Mouse (Mus musculus) CD4-positive, CD25-positive, alpha-beta regulatory T cell, adult 4 months (primary cell): Measurements from ENCODE around the gene E030018B13Rik. TPM values are rescaled to one million over a fixed set of nuclear protein-coding genes. Genes with fewer than 3 reads are reported as not detected.

Experiments used
- ATAC-seq: one replicate; pipeline ENCODE4 v1.8.0; 2017
- polyA plus RNA-seq, 2 experiments: library from polyadenylated mRNA; unstranded; fragments of 100-300 nt; shearing (Covaris generic); gene quantifications; one replicate each; pipeline ENCODE4 v1.2.1; 2017

Gene E030018B13Rik
- polyA plus RNA-seq, 2 experiments from 2014 or later: not detected

DNA sequence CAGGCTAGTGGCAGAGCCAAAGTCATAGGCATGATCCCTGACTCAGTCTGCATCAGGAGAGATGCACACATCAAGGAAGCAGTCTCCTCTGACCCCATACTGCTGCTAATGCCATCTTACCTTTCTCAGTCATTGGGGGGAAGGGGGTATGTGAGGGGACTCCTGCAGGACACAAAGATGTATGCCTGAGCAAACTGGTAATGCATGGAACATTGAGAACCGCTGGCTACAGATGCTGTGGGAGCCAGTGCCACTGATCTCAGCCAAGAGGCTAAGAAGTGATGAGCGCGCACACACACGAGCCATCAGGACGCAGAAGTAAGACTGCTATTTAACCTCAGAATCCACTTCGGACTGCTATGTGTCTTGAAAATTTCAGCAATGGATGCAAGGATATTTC is 18.5 kb upstream of the E030018B13Rik start:
- no peak for ATAC-seq

DNA sequence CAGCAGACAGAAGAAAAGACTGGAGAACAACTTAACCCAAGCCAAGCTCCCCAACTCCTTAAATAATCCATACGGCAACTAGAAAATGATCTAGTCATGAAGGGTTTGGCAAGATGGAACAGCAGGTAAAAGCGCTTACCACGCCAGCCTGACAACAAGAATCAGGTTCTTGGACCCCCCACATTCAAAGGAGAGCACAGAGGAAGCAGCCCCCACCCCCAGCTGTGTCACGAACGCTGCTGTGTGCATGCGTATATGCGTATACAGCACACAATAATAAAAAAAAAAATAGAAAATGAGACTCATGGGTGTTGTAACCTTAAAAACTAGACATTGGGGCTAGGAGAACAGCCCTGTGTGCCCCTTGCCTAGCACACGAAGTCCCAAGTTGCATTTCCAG is 16.7 kb upstream of the E030018B13Rik start:
- ATAC-seq: no peak

DNA sequence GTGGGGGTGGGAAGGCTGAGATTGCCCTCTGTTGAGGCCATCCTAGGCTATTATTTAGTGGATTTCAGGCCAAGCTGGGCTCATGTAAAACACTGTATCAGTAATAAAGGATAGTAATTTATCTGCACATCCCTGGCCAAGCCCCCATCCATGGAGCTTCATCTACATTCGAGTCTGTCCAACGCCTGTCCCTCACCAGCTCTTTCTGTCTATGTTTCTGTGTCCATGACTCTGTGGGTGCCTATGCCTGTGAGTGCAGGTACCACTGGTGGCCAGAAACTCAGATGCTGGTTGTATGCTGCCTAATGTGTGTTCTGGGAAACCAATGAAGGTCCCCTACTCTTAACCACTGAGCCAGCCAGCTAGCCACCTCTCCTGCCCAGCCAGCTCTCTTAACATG is 16.2 kb upstream of the E030018B13Rik start:
- ATAC-seq: no peak

DNA sequence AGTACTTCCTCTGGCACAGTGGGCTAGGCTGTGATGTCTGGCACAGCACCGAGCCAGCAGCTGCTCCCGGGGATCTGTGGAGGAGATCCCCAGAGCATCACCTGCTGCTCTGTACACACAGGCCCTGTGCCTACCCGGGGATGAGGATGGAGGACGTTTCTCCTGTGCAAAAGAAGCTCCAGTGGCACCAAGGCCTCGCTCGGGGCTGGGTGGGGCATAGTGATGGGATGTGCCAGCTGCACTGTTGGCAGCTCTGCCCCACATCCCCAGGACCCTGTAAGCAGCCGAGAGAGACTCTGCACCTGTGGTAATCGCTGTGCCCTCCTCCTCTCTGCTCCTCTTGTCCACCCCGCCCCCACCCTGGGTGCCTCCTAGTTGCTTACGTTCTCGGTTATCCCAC is 15.3 kb upstream of the E030018B13Rik start:
- no peak for ATAC-seq

DNA sequence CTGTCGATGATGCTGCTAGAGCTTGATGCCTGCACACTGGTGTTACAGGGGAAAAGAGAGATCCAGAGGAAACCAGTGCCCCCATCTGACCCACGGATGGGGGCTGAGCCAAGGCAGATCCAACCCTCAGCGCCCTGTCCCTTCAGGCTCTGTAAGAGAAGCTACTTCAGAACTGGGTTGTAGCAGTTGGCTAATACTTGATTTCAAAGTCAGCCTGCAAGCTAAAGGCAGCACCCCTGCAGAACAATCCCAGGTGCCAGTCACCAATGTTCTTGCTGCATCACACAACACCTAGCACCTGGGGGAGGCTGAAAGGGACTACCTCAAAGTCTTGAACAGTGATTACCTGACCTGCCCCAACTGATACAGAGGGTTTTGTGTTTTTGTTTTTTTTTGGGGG is 14.7 kb upstream of the E030018B13Rik start:
- no peak for ATAC-seq

DNA sequence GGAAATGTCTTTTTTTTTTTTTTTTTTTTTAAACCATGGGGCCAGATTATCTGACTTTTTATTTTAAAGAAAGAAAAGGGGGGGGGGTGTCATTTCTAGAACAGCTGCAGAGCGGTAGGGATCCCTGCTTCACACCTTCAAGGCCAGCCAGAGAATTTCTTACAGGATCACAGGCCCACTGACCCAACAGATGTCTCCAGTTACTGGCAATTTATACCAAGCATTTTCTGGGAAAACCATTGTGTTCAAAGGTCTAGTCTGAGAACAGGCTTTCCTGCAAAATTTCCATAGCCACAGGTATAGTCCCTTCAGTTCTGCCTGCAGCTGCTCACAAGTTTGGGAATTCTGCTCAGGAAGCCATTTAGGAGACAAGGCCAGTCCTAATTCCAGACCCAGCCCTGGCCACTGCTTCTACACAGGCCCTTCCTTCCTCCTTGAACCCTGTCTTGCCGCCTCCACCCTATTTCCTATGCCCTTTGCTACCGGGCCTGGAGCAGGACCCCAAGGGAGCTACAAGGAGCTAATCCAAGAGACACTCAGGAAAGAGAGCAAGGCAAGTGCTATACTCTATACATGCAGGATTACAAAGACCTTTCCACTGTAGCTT is 13.9 kb upstream of the E030018B13Rik start:
- ATAC-seq: no peak

DNA sequence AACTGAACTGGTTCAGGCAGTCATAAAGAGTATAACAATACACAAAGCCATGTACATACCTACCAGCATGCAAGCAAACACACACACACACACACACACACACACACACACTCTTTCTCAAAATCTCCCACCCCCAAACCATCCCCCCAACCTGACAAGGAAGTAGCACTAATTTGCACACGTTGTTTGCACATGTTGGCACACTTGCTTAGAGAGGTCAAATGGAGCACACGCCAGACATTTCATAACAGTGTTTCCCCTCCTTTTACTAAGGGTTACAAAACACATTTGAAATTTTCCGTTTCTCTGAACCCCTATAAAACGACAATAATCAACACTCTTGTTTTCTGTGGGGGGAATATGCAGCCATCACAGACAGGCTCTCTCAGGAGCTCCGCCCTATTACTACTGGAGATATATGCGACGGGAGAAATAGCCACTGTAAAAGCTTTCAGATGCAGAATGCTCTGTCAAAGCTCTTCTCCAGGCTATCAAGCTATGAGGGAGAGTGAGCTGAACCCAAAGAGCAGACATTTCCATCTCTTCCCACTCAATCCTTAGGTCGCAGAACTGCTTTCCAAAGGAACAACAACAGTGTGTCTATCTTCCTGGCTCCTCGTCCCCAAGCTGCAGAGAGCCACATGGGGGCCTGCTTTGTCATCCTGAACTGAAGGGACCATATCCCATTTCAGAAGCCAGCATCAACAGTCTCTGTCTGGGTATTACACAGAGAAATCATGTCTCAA is 12.8 kb upstream of the E030018B13Rik start:
- ATAC-seq: no peak

DNA sequence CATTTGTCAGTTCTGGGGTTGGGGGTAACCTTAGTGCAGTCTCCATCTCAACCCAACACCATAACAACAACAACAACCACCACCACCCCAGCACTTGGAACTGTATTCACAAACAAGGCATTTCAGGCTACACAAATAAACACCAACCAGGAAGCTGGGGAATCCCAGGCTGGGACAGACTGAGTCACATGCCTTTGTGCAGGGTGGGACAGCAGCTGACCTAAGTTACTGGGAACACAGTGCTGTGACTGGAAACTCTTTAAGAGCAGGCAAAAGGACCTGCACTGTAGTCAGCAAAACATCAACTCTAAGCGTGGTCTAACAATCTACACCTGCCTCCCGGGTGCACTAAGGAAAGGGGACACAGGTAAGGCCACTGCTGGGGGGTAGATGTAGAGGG is 11.5 kb upstream of the E030018B13Rik start:
- peak; percentile 14 for ATAC-seq

DNA sequence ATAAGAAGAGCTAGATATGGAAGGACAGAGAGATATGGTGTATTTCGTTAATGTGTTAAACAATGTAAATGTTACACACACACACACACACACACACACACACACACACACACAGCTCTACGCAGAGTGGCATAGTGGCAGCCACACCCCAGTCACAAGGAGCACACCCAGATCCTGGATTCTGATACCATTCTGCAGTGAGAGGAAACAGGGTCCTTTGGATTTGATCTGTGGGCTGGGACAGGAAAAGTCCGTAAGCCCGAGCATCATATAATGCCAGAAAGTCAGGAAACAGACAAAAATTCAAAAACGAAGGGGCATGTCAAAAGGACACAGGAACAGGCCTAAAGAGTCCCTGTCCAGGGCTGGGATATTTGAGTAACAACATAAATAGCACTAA is 11.0 kb upstream of the E030018B13Rik start:
- no peak for ATAC-seq

DNA sequence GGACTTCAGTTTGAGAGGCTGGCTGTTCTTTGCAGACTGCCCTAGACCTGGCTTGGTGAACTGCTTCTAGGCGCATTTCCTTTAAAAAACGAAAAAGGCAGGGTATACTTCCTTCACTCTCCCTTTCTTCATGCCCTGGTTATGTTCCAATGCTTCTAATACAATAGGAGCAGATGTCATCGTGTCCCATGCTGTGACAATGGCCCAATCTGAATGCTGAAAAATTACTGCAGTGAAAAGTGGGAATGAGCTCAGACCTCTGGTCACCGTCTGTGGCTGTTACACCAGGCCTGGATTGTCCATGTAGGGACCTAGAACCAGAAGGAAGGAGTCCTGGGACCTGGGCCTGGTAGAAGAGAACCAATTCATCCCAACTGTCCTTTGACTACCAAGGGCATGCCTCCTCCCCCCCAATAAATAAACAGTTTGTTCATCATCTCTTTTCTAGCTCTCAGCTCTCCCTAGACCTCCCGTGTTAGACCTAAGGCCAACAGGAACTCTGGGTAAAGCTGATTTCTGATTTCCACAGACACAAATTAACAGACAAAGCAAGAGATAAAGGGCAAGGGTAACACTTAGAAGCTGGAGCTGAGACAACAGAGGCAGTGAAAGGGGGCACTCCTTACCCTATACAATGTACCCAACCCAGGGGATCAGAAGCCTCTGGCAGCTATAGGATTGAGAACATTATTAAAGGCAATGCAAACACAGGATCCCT is 8.7 kb upstream of the E030018B13Rik start:
- no peak for ATAC-seq

DNA sequence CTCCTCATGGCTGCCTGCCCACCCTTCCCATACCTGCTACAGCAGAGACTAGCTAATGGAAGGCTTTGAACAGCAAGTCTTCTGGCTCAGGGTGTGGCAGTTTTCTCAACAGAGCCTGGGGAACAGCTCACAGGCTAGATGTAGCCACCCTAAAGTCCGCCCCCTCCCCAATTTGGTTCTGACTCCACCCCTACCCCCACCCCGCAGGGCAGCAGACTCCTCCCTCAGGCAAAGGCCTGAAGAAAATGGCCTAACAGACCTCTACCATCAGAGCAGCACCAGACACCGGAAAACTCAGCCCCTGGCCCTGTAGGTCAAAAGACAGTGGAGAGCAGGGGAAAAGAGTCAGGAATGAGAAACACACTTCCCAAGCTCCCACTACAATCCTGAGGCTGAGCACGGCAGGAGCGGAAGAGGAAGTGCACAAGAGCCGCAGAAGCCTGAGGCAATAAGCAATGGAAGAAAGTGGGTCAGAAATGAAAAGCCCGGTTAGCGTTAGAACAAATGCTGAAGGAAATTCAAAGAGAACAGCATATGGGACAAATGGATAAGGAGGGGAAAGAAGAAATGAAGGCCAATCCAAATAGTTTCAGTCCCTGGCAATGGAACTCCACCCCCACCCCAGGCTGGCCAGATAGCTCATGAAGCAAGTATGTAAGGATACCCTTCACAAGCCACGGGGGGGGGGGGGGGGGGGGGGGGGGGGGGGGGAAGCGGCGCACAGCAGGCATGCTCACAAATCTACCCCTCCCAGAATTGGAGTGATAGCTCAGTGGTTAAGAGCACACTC is 8.0 kb upstream of the E030018B13Rik start:
- no peak for ATAC-seq

DNA sequence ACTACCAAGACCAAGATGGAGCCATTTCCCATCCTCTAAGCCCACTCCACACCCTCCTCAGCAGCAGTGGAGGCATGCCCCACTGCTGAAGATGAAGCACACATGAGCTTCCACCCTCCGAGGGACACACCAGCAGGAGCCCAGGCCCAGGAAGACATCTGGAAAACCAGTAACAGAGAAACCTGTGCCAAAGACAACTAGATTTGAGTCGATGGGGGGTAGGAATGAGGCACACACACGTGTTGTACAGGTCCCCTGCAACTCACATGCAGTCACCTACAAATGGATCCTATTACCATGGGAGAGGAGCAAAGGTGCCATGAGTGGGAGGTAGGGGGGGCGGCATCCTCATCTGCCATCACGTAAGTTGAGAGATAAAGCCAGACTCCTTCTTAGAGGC is 6.4 kb upstream of the E030018B13Rik start:
- ATAC-seq: no peak

DNA sequence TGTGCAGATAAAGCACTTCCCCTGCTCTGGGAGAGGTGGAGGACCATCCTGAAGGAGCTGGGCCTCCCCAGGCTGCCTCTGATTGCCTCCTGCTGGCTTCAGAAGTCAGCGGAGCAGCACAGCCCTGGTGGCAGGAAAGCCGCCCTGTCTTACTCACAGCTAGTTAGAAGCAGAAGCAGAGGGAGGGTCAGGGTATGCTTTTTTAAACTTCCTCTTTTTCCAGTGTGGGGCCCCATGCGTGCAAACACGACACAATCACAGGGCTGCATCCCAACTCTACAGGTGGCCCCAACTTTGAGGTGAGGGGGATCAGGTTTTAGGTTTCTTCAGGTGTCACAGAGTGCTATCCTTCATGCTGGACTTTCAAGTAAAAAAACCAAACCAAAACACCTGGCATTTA is 5.7 kb upstream of the E030018B13Rik start:
- peak; percentile 40 for ATAC-seq

DNA sequence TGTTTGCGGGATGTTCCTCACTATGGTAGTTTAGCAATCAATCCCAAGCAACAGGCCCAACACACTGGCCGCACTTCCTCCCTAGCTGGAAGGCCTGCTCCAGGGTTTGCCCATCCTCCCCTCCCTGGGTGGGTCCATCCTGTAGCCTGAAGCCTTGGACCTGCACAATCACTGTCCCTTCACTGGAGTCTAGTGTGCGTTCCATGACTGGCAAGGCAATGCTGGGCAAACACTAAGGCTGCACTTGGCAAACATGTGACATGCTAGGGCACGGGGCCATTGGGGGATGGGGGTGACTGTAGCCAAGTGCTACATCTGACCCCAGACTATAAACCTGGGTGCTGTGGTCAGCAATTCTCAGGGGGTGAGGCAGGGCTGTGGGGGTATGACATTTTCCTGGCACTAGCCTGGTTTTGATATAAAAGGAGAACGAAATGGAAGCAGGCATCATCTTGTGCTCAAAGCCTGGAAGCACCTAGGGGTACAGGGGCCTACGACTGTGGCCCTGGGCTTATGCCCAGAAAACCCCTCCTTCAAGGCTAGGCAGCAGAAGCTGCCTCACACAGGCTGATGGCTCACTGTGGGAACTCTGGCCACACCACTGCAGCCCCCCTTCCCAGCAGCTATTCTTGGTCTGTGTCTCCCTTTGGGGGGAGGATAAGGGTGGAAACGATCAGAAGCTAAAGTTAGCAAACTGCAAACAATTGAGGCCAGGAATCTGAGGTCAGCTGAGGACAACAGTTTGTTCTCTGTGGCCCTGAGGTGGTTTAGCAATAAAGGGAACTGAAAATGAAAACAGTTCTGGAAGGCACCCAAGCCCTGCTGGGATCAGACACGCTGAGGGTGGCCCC is 5.0 kb upstream of the E030018B13Rik start:
- no peak for ATAC-seq

DNA sequence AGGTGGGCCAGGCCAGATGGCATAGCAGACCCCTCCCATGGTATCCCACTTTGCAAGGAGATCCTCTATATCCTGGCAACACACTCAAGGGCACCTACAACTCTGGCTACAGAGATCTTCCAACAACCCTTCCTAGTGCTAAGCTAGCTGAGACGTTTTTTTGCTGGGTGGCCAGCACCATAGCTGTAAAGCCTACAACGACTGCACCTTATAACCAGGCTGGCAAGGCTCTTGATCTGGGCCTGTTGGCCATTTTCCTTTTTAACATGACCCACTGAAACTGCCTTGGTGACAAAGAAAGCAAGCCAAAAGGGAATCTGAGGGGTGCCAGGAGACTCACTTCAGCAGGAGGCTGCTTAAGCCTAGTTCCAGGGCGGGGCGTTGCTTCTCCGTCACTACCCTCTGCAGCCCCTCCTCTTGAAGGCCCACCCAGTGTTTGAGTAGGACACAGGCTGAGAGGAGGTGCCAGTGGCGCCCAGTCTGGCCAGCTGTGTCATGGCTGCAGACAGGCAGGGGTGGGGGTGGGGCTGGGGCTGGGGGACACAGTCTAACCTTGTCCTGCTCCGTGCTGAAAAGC is 4.3 kb upstream of the E030018B13Rik start:
- no peak for ATAC-seq

DNA sequence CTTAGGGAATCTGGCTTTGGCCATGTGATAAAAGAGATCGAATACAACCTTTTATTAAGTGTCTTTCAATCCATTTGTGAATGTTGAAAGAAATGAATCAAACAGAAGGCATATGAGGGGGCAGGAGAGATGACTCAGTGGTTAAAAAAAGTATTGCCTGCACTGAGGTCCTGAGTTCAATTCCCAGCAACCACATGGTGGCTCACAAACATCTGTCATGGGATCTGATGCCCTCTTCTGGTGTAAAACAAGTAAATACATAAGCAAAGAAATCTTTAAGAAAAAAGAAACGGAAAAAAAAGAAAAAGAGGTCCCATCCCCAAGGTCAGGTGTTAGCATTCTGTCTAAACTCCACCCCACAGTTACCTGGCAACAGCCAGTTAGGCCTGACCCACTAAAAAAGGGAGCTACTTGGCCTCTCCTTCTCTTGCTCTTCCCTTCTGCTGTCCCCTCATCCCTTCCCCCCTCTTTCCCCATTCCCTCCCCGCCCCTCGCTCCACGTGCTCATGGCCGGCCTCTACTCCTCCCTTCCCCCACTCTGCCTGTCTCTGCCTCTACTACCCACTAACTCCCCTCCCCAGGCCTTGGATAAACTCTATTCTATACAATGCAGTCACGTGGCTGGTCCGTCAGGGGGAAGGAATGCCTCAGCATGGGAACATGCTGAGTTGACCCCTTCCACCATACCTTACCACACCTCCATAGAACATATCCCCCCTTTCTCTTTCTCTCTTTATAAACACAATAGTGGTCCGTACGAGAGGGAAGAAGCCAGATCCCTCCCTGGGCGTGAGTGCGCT is 3.5 kb upstream of the E030018B13Rik start:
- no peak for ATAC-seq

DNA sequence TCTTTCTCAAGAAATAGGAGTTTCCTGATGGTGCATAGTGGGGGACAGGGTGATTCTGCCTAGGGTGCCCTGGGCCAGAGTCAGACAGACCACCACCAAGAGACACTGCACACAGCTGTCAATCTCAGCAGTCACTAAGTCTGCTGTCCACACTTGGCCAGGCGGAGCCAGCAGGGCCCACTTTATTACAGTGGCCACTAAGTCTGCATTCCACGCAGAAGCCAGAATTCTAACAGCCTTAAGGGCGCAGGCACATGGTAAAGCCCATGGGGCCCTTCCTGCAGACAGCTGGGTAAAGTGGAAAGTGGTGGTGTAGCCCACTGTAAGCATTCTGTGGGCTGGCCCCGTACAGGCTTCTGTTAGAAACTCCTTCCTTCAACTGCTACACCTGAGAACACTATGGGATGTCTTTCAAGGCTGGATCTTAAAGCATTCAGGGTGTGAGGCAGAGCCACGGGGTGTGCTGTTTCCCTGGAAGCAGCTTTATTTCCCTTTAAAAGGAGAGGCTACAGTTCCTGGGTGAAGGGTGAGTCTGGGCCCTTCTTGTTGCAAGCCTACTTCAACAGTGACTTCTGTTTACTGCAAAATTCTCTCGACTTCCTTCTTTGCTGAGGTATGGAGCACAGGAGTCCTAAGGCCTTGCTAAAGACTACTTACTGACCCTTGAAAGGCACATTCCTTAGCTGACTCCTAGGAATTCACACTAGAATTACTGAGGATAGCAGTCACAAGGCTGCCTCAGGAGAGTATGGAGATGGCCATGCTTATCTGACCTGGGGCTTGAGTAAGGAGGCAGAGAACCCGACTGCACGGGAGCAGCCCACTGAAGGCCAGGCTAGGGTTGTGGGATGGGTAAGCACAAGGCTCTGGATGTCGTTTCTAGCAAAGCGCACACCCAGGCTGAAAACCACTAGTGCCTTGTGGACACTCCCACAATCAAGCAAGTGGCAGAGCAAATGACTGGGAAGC is 2.6 kb upstream of the E030018B13Rik start:
- no peak for ATAC-seq

DNA sequence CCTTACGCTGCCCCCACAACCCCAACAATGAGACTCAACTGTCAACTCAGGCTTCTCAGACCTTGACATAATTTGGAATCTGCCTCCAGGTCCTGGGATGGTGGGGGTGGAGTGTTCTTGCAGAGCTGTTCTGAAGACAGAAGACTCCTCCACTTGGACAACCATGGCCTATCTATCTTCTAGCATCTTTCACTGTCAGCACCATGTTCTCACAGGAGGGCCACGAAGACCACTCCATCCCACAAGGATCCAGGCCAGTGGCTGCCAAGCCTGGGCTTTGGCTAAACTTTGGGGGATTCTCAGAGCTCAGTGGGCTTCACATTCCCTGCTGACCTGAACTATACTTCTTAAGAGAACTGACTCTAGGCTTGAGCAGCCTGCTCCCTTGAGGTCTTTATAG is 1.8 kb upstream of the E030018B13Rik start:
- ATAC-seq: no peak

DNA sequence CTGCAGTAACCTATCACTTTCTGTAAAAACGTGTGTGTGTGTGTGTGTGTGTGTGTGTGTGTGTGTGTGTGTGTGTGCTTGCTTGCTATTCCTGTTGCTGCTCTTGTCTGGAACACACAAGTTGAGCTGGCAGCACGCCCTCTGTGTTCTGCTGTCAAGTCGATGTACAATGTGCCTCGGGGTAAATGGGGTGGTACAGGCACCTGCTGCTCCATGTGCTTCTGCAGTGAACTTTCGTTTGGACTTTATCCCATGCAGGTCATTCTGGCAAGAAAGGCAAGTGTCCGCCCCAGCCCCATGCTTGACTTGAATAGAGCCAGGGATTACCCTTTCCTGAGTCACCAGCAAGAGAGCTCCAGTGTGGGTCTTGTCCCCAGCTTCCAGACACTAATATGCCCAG is 1.0 kb downstream of the E030018B13Rik start:
- ATAC-seq: no peak
